Mouse (Mus musculus): ENCODE measurements around the gene Fos.

- TF ChIP-seq CTCF (IDR thresholded peaks at IDR 0.05; ENCODE audit: low read depth) (no peak), EP300 (IDR thresholded peaks at IDR 0.05; ENCODE audit: low read depth) (no peak)
These were observed 3.5 kb downstream of the Fos start for GRCm38 (mm10) chr12:85477219-85477618.
